Mouse (Mus musculus) heart, postnatal 25 days (tissue): ENCODE measurements around the gene Kalrn. TPM values are rescaled to one million over a fixed set of nuclear protein-coding genes. Genes with fewer than 3 reads are reported as not detected.

ENCODE experiments used
- DNase-seq: peaks from one replicate; pipeline ENCODE4 v3.0.0; 2022; ENCODE audit warnings: low spot score
- intact Hi-C: fragments of 180-260 bp; cut with DNase I; formaldehyde crosslinking; loops from one replicate; pipeline ENCODE4 v1.15.1; 2025
- total RNA-seq, 2 experiments: library from RNA; stranded (reverse); gene quantifications; 2 replicates each; pipeline ENCODE4 v1.2.3; 2021

Kalrn gene
- total RNA-seq, 2 experiments from 2014 or later, result 26.6 to 31.3 TPM

DNA sequence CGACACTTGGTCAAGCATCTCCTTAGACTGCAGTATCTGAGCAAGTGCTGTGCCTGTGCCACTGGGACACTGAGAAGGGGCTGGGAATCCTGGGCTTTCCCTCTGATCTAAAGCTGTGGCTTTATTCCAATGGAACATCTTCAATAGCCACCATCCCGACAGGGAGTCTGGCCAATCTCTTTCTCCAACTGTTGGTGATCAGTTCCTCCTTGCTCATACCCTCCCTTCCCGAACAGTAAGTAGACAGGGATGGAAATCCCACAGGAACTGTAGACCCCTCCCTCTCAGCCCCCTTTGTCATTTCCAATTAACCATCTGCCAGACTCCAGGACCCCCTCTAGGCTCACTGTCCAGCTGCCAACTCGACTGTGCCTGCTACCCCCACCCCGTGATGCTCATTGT, 11.6 kb downstream of the Kalrn start:
- no peak for DNase-seq
- intact Hi-C loops, result no loop called here

DNA sequence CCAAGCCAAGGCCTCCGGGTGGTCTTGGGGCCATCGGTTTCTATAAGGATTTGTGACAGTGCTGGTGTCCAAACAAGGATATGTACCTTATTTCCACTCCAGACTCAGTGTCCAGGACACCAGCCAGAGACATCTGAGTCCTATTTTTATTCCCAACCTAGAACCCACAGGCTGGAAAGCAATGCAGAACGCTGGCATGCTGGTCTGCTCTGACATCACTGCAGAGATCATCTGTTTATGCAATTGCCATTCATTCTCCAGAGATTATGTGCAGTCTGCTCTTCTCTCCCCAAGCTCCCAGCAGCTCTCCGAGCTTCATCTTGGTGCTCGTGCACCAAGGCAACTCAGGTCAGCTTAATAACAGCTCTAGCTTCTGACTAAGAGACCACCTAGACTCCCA, 12.5 kb downstream of the Kalrn start:
- no peak for DNase-seq
- intact Hi-C loops, result no loop called here

DNA sequence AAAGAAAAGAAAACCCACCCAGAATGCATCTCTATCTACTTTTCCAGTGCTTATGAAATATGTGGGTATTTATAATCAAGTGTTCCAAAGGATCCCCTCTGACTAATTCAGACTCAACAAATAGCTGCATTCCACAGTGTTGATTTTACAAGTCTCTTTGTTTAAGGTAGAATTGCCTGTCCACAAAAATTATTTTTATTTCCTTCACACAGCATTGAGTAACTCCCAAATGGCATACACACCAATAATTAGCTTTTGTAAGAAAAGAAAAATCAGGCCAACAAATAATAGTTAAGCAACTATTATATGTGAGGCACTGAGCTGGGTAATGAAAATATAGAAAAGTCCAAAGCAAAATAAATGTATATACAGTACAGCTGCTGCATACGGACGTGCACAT, 12.9 kb downstream of the Kalrn start:
- DNase-seq, result no peak
- intact Hi-C loops, result no loop called here

DNA sequence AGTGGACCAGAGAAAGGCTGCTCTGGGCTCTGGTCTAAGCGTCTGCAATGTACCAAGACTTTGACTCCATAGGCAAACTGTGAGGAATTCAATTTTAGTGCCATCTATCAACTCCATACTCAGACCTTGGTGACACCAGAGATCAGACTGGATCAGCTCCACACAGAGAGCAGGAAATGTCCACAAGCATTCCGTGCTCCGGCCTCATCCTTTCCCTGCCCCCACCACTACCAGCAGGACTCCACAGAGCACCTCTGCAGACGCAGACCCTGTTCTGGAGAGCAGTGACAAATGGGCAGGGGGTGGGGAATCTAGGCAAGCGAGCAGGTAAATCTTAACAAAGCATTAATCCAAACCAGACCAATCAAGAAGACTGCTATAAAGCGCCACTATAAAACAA, 15.4 kb downstream of the Kalrn start:
- intact Hi-C loops, result no loop called here
- DNase-seq, result no peak

DNA sequence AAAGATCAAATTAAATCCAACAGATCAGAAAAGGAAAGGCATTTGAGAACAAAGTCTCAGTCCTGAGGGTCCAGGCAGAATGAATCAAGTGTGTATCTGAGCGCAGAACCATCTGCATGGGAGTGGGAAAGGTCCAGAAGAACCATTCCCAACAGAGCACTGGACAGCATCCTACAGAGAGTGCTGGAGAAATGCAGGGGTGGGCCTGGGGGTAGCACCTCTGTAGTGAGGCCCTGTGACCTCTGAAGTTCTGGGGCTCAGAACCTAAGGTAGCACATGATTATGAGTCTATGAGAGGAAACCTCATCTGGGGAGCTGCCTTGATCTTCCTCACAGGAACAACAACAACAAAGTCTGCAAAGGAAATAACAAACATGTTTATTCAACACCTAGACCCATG, 20.6 kb downstream of the Kalrn start:
- no peak for DNase-seq
- intact Hi-C loops, result no loop called here

DNA sequence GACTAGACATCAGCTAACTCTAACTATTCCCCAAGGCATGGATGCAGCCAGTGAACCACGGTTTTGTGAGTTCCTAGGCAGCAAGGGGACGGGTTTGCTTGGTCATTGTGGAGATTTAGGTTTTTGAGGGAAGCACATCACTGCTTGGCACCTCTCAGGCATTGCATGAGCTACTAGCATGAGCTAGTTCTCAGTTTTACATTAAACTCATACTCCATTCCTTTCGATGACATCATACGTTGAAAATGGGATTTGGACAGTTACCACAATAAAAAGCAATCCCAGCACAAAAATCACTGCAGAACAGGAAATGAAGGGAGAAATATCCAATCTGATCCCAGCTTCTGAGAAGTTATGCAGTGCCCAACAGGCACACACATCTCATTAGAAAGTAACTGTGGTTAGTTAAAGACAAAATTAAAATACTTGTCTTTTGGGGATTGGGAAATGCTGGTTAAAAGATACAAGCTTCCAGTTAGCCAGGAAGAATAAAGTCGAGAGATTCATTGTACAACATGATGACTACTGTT, 23.8 kb downstream of the Kalrn start:
- DNase-seq, result no peak
- intact Hi-C loops, result no loop called here

DNA sequence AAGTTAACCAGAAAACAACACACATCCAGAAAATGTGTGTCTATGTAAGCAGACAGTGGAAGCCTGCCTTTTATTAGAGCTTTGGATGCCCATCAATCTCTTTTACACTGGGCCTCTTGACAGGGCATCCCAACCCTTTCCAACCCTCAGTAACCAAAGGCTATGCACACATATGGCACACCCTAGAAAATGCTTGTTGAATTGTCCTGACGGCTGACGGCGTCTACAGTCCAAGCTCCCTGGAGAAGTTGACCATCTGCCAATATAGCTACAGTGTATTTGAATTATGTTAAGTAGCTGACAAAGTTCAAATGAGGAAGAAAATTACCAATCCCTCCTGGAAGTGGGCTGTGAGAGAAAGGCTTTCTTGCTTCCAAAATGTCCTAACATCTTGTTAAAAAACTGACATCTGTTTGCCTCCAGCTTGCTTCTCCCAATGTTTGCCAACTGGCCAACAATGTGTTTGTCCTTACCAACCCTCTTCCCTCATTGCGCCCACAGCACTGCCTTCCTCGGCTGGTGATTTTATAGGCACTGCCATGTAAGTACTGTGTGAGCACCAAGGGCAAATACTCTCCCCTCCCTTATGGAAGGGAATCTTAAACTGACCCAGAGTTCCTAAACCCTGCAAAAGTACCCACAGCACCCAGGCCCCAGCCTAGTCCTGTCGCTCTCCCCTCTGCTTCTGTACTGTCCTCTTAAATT, 26.4 kb downstream of the Kalrn start:
- intact Hi-C loops, result no loop called here

DNA sequence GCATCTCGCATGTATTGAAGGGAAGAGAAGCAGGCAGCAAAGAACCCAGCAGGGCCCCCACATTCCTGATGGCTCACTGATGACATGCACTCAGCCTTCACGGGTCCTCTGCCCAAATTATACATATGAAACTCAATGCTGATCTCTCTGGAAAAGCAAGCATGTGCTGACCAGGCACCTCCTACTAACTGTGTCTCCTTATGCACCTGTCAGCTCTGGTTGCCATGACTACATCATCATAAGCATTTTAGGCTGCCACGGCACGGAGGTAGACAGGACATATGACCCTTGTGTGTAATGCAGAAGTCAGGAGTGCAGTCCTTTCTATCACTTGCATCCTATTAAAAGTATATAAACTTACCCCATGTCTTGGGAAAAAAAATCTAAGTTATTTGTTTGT, 29.6 kb downstream of the Kalrn start:
- intact Hi-C loops, result no loop called here

More for the DNA sequence above, 26.4 kb downstream of the Kalrn start:
- DNase-seq, result no peak

DNA sequence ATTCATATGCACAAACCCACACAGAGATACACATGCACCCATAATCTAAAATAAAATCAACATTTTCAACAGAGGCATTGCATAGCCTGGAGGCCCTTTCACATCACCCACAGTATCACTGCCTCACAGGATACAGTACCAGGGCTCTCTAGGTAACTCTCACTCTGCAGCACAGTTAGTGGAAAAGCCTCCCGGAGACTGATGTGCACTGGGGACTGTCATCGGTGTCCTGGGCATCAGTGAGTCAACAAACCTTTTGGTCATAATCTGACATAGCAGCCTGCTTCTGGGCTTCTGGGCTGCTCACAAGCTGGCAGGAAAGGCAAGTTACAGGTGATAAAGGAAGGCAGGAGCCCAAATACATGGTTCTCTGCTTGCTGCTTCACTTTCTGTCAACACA, 31.0 kb downstream of the Kalrn start:
- intact Hi-C loops, result no loop called here

More for the DNA sequence above, 29.6 kb downstream of the Kalrn start:
- DNase-seq, result no peak

DNA sequence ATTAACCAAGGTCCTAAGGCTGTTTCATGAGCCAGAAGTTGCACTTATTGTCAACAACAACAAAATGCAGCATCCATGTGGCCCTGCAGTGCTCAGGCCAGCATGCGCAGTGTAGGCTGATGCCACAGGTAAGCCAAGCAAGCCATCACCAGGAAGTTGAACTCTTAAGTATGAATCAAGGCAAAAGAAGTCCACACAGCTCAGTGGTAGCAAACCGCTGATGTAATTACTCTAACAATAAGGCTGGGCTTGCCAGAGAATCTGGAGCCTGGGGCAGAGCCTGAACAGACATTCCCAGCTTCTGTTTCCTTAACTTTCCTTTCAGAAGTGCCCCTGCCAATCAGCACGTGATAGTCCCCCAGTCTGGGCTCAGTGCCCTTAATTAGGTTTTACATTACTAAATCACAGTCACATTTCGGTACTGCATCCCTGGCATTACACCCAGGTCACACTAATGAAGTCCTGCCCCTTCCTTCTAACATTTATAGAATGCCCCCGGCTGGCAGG, 34.6 kb downstream of the Kalrn start:
- DNase-seq, result no peak
- intact Hi-C loops, result no loop called here

More for the DNA sequence above, 31.0 kb downstream of the Kalrn start:
- no peak for DNase-seq

DNA sequence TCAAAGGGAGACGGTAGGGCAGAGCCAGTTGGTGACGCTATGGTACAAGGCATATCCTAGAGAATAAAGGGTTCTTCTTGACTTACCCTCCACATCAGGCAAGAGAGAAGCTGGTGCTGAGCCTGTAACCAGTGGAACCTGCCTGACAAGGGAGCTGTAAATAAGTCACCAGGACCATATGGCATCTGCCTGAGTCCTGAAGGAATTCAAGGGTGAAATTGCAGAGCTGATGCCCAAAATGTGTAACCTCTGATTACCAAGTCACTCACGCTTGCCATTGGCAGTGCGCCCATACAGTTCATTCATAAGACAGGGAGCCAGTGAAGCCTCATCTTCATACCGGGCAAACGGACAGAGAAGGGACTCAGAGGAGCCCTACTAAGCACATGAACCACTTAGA, 37.0 kb downstream of the Kalrn start:
- intact Hi-C loops, result no loop called here
- no peak for DNase-seq

DNA sequence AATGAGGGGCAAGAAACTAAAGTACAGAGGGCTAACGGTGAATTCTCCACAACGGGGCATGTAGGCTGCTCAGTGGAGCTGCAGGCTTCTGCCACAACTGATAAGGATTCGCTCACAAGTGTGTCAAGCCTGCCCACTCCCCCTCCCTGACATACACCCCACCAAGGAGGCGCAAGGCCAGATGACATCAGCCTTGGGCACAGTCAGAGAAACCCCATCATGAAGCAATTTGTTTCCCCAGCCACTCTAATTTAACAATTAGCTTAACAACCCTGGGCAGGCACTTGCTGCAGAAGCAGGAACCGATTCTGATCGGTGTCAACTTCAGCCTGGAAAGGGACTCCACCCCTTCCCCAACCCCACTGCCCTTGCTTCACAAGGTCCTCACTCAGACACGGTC, 38.2 kb downstream of the Kalrn start:
- intact Hi-C loops, result no loop called here
- DNase-seq, result peak; percentile 39

DNA sequence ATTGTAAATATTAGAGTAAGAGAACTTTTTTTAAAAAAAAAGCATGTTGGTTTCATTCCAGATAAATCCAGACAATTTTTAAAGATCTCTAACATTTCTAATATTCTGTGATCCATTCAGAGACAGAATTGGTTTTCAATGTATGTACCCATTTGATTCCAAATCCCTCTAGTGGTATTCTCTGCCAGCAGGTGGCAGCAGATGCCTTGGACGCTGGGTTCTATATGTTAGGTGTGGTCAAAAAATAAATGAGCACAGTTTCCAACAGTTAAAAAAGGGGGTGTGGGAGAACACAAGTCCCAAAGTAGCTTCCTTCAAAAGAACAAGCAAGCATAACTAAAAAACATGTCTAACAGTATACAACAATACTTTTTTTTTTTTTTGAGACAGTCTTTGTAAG, 41.8 kb downstream of the Kalrn start:
- DNase-seq, result no peak
- intact Hi-C loops, result loop anchor here (2.0 to 5.0 kb wide), 3 partner anchors 73 to 187 kb away; no protein-coding TSS in a partner anchor

DNA sequence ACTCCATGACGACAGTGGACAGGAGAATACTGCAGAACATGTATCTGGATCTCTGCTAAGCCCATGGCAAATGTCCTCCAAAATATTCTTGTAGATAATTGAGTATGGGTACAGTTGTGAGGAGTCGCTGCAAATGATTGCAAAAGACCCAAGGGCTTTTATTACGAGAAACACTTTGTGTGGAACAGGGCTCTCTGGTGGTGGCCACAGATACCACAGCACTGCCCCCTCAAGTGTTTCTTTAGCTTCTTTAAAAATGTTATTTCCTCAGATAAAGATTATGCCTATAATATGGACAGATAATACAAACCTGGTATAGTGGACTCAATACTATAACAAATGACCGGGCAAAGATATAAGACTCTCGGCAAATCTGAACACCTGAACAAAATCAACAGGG, 43.3 kb downstream of the Kalrn start:
- intact Hi-C loops, result loop anchor here (2.0 to 5.0 kb wide), 3 partner anchors 75 to 185 kb away; no protein-coding TSS in a partner anchor
- no peak for DNase-seq

DNA sequence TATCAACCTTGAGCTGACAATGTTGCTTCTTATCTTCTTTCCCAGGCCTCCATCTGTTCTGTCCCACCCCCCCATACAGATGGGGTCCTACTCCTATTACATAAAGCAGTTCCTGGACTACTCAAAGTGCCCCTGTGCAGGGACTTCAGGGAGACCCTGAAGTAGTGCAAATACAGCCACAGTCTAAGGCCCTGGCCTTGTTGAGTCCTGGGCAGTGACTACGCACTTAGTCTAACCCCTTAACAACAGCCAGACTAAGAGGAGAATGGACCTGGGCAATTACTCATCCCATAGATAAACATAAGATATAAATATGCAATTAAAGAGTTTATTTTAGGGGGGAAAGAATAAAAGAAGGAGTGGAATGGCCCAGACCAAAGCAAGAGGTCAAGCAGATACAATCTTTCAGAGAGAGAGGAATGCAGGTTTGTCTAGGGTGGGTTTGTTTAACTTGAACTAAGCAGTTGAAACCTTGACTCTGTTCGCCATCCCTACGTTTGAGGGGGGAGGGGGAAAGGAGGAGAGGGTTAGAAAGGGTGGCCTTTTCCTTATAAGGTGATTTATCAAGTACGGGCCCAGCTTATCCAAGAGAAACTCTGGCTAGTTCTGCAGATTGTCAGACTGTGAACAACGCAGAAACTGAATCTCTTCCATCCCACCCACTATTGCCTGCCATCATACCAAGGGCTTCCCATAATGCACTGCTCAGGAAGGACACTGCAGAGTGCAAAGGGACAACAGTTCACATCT, 44.9 kb downstream of the Kalrn start:
- intact Hi-C loops, result loop anchor here (5.0 kb wide), 1 partner anchor 226 kb away; no protein-coding TSS in a partner anchor
- DNase-seq, result no peak

DNA sequence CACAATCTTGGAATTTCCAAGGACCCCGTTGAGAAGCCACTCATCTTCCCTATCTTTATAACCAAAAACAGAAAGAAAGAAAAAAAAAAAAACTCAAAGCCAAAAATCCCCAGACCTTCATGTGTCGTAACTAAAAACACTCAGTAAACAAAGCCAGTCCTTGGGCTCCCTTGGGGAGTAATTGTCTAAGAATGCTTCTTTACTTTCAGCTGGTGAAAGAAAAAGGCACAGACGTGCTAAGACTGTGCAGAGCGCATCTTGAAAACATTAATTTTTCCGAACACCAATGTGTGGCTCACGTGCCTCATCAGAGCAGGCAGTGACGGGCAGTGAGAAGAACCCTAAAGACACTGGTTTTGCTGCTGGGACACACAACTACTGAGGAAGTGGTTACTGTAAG, 47.0 kb downstream of the Kalrn start:
- intact Hi-C loops, result loop anchor here (5.0 kb wide), 1 partner anchor 224 kb away; no protein-coding TSS in a partner anchor
- DNase-seq, result no peak

DNA sequence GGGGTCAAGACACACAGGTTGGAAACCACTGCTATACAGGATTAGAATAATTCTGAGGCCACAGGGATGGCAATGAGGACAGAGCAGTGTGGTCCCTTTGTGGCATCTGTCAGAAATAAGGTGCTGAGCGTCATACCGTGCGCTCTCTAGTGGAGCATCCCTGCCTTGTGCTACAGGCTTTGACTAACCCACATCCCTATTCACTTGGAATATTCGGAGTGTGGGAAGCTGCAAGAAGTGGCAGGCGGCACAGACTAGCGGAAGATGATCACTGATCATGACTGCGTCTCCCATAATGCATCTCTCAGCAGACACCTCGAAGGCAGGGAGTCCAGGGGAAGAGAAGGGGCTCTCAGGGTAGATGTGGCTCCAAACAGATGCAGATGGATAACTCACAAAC, 47.5 kb downstream of the Kalrn start:
- intact Hi-C loops, result loop anchor here (5.0 kb wide), 1 partner anchor 224 kb away; no protein-coding TSS in a partner anchor

DNA sequence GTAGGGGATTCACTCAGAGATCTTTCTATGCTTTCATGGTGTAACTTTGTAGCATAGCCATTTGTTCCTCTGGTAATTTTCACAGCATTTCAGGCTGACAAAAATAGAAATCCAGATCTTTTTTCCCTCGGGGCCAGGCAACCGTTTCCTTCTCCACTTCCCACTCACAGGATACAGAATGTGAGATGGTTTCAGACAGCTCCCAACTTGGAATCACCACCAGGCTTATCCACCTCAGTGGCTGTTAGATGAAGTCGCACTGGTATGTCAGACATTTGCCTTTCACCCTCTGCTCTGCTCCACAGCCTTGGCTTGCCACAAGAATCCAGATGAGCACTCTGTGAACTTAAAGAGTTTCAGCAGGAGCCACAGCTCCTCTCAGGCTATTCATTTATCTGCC, 48.1 kb downstream of the Kalrn start:
- no peak for DNase-seq
- intact Hi-C loops, result loop anchor here (5.0 kb wide), 1 partner anchor 223 kb away; no protein-coding TSS in a partner anchor

More for the DNA sequence above, 47.5 kb downstream of the Kalrn start:
- DNase-seq, result no peak

DNA sequence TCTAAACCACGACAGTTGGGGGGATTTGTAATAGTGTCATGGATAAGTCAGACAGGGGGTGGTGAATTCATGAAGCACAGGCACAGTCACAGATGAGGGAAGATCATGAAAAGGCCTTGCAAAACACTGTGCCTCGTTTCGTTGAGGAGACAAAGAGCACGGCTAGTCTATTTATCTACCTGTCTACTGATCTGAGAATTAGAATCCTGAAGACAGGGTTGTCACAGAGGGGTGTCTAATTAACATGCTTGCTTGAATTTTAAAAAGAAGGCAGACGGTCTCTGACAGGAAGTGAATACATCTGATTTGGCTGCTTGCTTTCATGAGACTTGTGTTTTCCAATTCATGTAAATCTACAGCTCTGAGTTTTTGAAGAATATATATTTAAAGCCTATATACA, 52.3 kb downstream of the Kalrn start:
- intact Hi-C loops, result no loop called here
- no peak for DNase-seq

DNA sequence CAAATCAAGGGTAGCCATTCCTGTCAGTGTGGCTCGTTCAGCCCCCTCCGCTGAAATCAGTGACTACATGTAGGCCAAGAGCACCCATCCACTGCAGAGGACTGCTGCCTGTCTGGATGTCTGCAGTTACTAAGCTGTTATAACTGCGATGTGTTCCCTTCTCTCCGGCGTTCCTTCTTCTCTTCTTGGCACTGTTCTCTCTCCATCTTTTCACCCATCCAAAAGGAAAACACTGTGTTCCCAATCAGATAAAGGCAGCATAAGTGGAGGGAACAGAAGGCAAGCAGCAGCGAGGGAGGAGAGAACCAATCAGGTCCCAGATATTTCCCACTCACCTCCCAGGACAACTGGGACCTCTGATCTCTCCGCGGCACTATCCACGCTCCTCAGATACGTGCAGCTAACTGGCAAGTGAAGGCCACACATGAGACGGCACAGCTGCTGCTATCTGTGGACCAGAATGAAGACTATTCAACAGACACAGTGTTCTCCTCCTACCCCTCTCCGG, 56.4 kb downstream of the Kalrn start:
- intact Hi-C loops, result no loop called here

DNA sequence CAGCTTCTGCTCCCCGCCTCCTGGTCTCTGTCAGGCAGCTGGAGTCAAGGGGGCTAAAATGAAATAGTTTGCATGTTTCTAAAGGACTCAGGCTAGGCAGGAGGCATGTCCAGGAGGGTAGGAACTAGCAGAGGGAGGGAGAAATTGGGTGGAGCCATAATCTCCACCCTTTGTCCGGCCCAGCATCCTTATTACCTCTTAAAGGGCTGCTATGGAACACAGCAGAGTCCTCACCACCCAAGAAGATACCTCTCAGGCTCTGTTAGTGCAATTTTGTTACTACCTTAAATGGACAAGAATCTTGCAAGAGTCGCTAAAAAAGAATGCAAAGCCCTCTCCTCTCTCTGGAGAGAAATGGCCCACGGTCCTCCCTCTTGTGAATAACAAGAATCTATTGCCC, 57.8 kb downstream of the Kalrn start:
- no peak for DNase-seq
- intact Hi-C loops, result no loop called here

More for the DNA sequence above, 56.4 kb downstream of the Kalrn start:
- no peak for DNase-seq
